Mouse (Mus musculus) limb, embryonic 10.5 days (tissue): ENCODE data around the gene Apoh. TPM values are rescaled to one million over a fixed set of nuclear protein-coding genes. Genes with fewer than 3 reads are reported as not detected.

Experiments
- DNase-seq: peaks from one replicate; pipeline ENCODE4 v3.0.0-alpha.2; 2017; ENCODE audit warnings: low spot score
- H3K27ac ChIP-seq: fragments of 300-500 bp; sonication (generic); 2 replicates; pipeline ENCODE4 v1.5.1; 2016; ENCODE audit warnings: mild to moderate bottlenecking
- H3K27me3 ChIP-seq: fragments of 300-500 bp; sonication (generic); 2 replicates; pipeline ENCODE4 v1.6.1; 2016; ENCODE audit warnings: low read depth, mild to moderate bottlenecking; ENCODE audit not compliant: poor library complexity, severe bottlenecking
- H3K36me3 ChIP-seq: fragments of 300-500 bp; sonication (generic); 2 replicates; pipeline ENCODE4 v1.6.1; 2016; ENCODE audit warnings: mild to moderate bottlenecking, moderate library complexity
- H3K4me1 ChIP-seq: fragments of 300-500 bp; sonication (generic); 2 replicates; pipeline ENCODE4 v1.6.1; 2016
- H3K4me3 ChIP-seq: fragments of 300-500 bp; sonication (generic); 2 replicates; pipeline ENCODE4 v1.5.1; 2016; ENCODE audit warnings: mild to moderate bottlenecking, moderate library complexity
- H3K9me3 ChIP-seq: fragments of 300-500 bp; sonication (generic); replicated peaks from 2 replicates; pipeline ENCODE4 v1.6.1; 2016; ENCODE audit warnings: mild to moderate bottlenecking
- WGBS: fragments of 180-500 bp; shearing (Covaris S2); methylation state at CpG from one replicate; pipeline ENCODE4 v1.1.7; 2016; 5-methylcytosine and 5-hydroxymethylcytosine counted together
- polyA plus RNA-seq: library from polyadenylated mRNA; unstranded; fragments of >200 nt; fragmentation: Nextera tagmentation; extraction: Ambion mirVana; gene quantifications from 2 replicates; pipeline ENCODE4 v1.2.1, GENCODE M21; 2016

Gene Apoh
- polyA plus RNA-seq, 1 experiment from 2014 or later: not detected

DNA sequence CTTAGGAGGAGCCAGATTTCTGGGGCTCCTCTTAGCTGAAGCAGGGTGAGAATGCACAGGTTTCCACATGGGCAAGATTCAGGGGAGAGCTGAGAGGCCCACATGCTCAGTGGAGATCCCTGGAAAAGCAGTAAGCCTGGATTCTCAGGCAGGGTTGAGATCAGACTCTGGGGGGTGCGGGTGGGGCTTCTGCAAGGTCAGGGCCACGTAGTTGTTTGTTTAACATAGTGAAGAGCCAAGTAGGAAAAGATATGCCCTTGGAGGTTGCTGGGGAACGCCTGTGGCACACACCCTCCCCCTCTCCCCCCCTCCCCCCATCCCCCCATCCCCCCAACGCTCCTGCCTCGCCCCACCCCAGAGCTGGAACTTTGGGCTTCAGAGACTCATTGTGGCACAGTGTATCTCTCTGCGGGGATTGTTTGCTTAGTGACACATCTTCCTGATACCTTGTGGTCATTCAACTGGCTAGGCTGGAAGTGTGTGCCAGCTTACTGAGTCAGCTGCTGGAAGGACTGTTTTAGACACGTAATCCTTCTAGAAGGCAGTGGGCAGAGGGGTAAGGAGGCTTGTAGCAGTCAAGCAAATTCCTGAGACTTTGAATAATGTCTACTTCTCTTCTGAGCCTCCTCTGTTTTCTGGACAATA lies 21.9 kb downstream of the Apoh start:
- no peak for DNase-seq
- Histone ChIP-seq H3K27ac (no peak overlapping the region), H3K36me3 (no peaks in the 10 kb centered on the region), H3K9me3 (no peaks in the 10 kb centered on the region), H3K4me1 (0 out of 2 replicates have a peak, but pooled peaks cover 4% of the 10 kb centered on the region), H3K27me3 (no peaks in the 10 kb centered on the region), H3K4me3 (no peak overlapping the region)
- 69% methylated on average over 7 of the region's 7 CpGs for WGBS

DNA sequence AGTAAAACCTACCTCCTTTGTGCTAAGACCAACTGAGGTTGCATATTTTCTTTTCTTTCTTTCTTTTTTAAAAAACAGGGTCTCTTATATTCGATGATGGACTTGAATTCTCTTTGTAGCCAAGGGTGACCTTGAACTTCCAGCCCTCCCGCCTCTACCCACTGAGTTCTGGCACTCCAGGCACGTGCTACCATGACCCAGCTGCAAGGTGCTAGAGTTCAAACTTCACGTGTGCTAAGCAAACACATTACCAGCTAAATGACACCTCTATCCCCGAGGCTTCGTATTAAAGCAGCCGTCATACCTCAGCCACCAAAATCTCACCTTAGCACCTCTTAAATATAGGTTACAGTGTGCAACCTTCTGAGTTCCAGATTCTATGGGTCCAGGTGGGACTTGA lies 22.4 kb downstream of the Apoh start:
- Histone ChIP-seq H3K4me3 (no peak overlapping the region), H3K36me3 (no peaks in the 10 kb centered on the region), H3K9me3 (no peaks in the 10 kb centered on the region), H3K27me3 (no peaks in the 10 kb centered on the region), H3K27ac (no peak overlapping the region), H3K4me1 (no peaks in the 10 kb centered on the region)
- no peak for DNase-seq
- 75% methylated on average over 7 of the region's 7 CpGs for WGBS

DNA sequence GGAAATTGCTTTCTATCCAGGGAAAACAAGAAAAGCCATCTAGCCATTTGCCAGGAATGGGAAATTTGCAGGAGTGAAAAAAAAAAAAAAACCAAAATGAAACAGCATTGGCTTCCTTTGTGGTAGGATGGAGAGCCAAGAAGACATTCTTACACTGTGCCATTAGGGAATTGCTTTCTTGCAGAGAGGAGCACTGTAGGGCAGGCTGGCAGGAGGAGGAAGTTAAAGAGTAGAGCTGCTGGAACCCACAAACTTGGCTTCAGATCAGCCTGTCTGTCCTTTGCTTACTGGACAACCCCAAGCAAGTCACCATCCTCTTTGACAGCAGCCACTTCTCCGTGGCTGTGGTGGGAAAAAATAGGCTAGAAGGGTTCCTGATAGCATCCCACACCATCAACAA lies 23.9 kb downstream of the Apoh start:
- Histone ChIP-seq H3K4me1 (no peaks in the 10 kb centered on the region), H3K4me3 (no peak overlapping the region), H3K27me3 (no peaks in the 10 kb centered on the region), H3K9me3 (no peaks in the 10 kb centered on the region), H3K27ac (no peak overlapping the region), H3K36me3 (no peaks in the 10 kb centered on the region)
- DNase-seq: no peak
- 75% methylated on average over 1 of the region's 1 CpGs for WGBS

- no peaks in the 10 kb centered on the region for H3K4me1 ChIP-seq
- DNase-seq: no peak
- WGBS: 91% methylated on average over 7 of the region's 7 CpGs
- H3K27ac ChIP-seq: no peak overlapping the region
- H3K36me3 ChIP-seq: no peaks in the 10 kb centered on the region
- H3K9me3 ChIP-seq: no peaks in the 10 kb centered on the region
- H3K4me3 ChIP-seq: no peak overlapping the region
- no peaks in the 10 kb centered on the region for H3K27me3 ChIP-seq
Observed at GRCm38 (mm10) chr11:108376815-108377214, 33.7 kb downstream of the Apoh start.

GRCm38 (mm10) chr11:108377680-108378362 lies 34.7 kb downstream of the Apoh start:
- DNase-seq: peak; percentile 87
- no peak overlapping the region for H3K4me3 ChIP-seq
- H3K27ac ChIP-seq: no peak overlapping the region
- H3K36me3 ChIP-seq: no peaks in the 10 kb centered on the region
- WGBS: 47% methylated on average over 19 of the region's 19 CpGs
- H3K27me3 ChIP-seq: no peaks in the 10 kb centered on the region
- no peaks in the 10 kb centered on the region for H3K4me1 ChIP-seq
- no peaks in the 10 kb centered on the region for H3K9me3 ChIP-seq

DNA sequence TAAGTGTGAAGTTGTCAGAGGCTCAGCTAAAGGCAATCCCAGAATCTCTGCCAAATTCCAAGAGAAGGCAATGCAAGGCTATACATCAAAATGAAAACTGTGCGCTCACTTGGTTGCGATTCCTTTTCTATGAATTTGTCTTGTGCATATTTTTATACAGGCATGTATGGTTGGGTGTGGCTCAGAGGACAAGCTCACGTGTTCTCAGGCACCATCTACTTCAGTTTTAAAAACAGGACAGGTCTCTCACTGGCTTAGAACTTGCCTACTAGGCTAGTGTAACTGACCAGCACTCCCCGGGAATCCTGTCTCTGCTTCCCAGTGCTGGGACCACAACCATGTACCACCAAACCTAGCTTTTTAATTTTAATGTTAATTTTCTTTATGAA lies 35.2 kb downstream of the Apoh start:
- H3K4me3 ChIP-seq: no peak overlapping the region
- no peaks in the 10 kb centered on the region for H3K4me1 ChIP-seq
- 83% methylated on average over 4 of the region's 4 CpGs for WGBS
- no peaks in the 10 kb centered on the region for H3K9me3 ChIP-seq
- H3K27ac ChIP-seq: no peak overlapping the region
- no peaks in the 10 kb centered on the region for H3K27me3 ChIP-seq
- DNase-seq: no peak
- H3K36me3 ChIP-seq: no peaks in the 10 kb centered on the region

- DNase-seq: no peak
- no peaks in the 10 kb centered on the region for H3K36me3 ChIP-seq
- no peaks in the 10 kb centered on the region for H3K9me3 ChIP-seq
- no peak overlapping the region for H3K4me3 ChIP-seq
- no peak overlapping the region for H3K27ac ChIP-seq
- no peaks in the 10 kb centered on the region for H3K4me1 ChIP-seq
- no peaks in the 10 kb centered on the region for H3K27me3 ChIP-seq
- WGBS: 78% methylated on average over 3 of the region's 3 CpGs
Observed at GRCm38 (mm10) chr11:108382664-108383063, 39.5 kb downstream of the Apoh start.

DNA sequence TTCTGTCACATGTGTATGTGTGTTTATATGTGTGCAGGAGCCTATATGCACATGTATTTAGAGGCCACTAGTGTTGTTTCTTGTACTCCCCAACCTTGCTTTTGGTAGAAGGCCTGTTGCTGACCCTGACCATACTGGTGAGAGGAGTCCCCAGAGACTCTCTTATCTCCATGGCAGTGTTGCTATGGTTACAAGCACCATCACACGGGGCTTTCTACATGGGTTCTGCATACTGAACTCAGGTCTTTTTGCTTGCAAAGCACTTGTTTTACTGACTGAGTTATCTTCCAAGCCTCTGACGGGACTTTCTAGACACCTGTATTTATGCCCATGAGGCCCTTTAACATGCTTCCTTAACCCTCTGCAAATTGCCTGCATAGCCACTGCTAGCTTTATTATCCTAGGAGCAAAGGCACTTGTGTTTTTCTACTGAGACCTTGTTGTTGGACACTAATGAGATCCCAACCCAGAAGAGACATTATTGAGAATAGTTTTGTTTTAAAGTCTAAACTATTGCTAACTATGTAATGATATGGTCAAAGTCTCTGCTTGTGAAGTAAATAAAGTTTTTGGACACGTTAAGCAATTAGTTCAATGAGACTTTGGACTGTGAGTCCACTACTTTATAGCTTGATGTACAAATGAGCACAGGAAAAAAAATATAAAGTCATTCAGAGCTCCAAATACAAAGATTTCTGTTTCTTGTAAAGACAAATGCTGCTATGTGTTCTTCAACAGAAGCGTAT lies 41.9 kb downstream of the Apoh start:
- DNase-seq: no peak
- H3K27me3 ChIP-seq: no peaks in the 10 kb centered on the region
- no peak overlapping the region for H3K27ac ChIP-seq
- H3K4me1 ChIP-seq: no peaks in the 10 kb centered on the region
- H3K9me3 ChIP-seq: no peaks in the 10 kb centered on the region
- no peaks in the 10 kb centered on the region for H3K36me3 ChIP-seq
- WGBS: 81% methylated on average over 4 of the region's 4 CpGs
- no peak overlapping the region for H3K4me3 ChIP-seq

- Histone ChIP-seq H3K4me3 (no peak overlapping the region), H3K4me1 (no peaks in the 10 kb centered on the region), H3K36me3 (no peaks in the 10 kb centered on the region), H3K27me3 (no peaks in the 10 kb centered on the region), H3K27ac (no peak overlapping the region), H3K9me3 (no peaks in the 10 kb centered on the region)
- no peak for DNase-seq
- WGBS: 93% methylated on average over 1 of the region's 1 CpGs
Observed at GRCm38 (mm10) chr11:108385666-108386024, 42.5 kb downstream of the Apoh start.

DNA sequence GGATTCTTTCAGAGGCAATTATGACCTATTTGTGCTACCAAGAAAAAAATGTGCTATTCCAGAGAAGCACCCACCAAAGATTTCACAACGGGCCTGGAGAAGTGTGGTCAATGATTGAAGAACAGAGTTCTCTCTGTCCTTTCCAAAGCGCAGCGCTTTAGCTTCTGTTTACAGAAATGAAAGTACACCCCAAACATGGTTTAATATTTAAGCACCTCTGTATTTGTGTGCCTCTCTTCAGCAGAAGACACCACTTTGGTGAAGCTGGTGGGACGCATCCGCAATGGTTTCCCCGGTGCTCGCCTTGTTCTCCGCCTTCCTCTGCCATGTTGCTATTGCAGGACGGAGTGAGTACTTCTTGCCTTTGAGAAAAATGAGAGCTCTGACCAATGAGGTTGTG lies 51.9 kb downstream of the Apoh start:
- Histone ChIP-seq H3K36me3 (no peaks in the 10 kb centered on the region), H3K27me3 (no peaks in the 10 kb centered on the region), H3K9me3 (no peaks in the 10 kb centered on the region), H3K4me1 (no peaks in the 10 kb centered on the region), H3K4me3 (no peak overlapping the region), H3K27ac (no peak overlapping the region)
- 95% methylated on average over 9 of the region's 9 CpGs for WGBS
- no peak for DNase-seq

DNA sequence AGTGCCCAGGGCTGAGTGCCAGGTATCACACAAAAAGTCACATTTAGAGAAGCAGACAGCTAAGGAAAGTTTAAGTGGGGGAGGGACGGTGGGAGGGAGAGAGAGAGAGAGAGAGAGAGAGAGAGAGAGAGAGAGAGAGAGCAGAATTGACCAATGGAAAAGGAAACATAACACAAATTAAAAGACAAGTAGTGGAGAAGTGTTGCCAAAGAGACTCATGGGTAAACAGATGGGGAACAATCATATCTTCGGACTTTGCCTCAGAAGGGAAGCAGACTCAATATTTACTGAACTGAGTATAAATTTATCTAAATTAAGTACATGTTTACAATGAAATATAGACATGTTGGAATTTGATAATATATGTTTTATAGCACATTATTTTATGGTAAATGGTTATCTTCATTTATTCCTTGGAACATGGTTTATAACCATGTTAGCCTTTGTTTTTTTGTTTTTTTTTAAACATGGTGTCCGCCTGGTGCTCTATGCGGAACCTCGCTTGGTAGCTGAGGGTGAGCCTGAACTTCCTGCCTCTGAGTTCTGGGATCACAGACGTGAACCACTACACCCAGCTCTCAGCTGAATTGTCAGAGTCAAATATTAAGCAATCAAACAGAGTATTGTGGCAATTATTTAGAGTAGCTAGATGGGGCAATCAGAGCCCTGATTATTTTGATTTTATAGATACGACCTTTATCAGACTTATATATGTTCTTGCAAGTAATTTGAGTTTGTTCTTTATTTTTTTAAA lies 53.1 kb downstream of the Apoh start:
- 90% methylated on average over 7 of the region's 7 CpGs for WGBS
- no peak overlapping the region for H3K27ac ChIP-seq

DNA sequence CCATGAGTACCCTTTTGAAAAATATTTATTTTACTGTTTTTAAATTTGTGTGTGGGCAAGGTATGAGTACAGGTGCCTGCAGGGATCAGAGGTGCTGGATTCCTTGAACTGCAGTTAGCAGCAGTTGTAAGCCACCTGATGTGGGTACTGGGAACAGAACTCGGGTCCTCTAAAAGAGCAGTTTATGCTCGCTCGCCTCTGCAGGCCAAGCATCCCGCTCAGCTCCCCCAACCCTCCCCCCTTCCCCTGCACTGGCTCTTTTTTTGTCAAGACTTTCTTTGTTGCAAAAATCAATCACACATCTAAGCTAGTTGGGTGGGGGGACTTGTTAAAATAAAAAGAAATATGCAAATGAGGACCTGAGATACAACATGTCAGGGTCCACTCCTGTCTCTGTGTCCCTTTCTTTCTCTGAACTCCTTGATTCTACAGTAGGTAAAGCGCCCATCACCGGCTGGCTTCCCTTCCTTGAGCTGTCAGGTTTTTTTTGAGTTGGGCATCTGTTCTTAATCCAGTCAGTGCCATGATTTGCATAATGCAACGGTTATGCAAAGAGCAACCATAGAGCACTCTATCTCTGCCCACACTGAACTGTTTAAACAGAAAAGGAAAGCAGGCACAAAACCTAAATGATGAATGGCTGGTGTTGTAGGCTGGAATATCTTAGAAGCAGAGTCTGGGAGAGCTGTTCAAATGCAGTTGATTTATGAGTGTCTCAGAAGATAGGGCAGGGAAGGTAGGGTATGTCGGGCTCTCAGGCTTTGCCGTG lies 66.9 kb downstream of the Apoh start:
- WGBS: 75% methylated on average over 8 of the region's 9 CpGs
- H3K4me1 ChIP-seq: no peaks in the 10 kb centered on the region; the same call in 1 of the 2 replicates
- H3K27ac ChIP-seq: no peak overlapping the region
- H3K4me3 ChIP-seq: no peak overlapping the region
- no peaks in the 10 kb centered on the region for H3K27me3 ChIP-seq
- DNase-seq: no peak
- H3K36me3 ChIP-seq: no peaks in the 10 kb centered on the region
- no peaks in the 10 kb centered on the region for H3K9me3 ChIP-seq

More for the DNA sequence above, 53.1 kb downstream of the Apoh start:
- no peak for DNase-seq
- H3K9me3 ChIP-seq: no peaks in the 10 kb centered on the region
- H3K36me3 ChIP-seq: no peaks in the 10 kb centered on the region
- H3K4me1 ChIP-seq: no peaks in the 10 kb centered on the region
- no peak overlapping the region for H3K4me3 ChIP-seq
- no peaks in the 10 kb centered on the region for H3K27me3 ChIP-seq
